Comparison of ENCODE assay signal across 11 mouse cellular contexts in the genomic region with DNA sequence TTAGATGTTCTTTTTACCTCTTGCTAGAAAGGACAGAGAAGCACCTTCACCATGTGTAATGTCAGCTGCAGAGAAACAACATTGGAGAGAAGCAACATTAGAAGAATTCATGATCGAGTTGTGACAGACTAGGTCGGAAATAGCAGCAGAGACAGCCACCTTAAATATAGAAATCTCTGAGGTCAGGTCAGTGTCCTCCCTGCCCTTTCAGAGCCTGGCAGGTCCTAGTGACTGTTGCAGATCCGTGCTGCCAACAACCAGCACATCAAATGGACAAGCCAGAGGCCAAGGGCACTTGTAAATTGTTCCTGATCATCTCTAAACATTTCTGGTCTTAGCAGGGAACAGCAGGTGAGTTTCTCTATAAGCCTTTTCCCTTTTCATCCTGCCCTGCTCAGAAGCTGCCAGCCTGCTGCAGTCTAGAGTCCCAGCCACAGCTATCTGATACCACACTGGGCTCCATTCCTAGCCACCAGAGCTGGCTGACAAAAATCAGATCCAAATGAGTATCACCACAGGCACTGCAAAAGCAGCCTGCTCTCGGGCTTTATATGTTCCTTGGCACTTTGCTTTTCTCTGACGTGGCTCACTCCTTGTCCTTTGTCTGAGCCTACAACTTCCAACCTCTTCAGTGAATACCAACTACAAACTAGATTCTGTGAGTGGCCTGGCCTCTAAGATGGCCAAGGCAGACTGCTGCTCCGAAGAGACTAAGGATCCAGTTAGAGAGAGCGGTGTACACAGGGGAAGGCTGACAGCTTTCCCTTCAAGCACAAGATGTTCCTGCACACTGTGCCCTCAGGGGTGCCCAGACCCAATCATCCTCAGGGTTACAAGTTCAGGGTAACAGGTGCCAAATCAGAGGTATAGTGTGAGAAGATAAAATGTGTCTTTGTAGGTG.
DNase-seq lines count a peak whose midpoint lies in the region; ATAC-seq lines count a peak whose summit lies in the region.
"Had no signal": no experiment of that assay in that cellular context is flagged by ENCODE, and none has a peak within 500 bp of the region (broad histone marks: within the 10 kb centered on the region; RNA-seq: fewer than 3 reads in every experiment).

No protein-coding gene starts in this region.

- no peaks in the 10 kb centered on the region for H3K27me3 ChIP-seq in midbrain, embryonic 11.5 days (ENCODE audit: control insufficient read depth, insufficient read depth, low read length)
- H3K27me3 ChIP-seq in kidney, embryonic 15.5 days = no peaks in the 10 kb centered on the region
- H3K27me3 ChIP-seq: liver, embryonic 13.5 days had no signal

- no peak overlapping the region; the same call in 1 of the 2 replicates for H3K27ac ChIP-seq in midbrain, embryonic 11.5 days (ENCODE audit: low read depth, low read length)
- H3K27ac ChIP-seq in kidney, embryonic 15.5 days = no peak overlapping the region
- H3K27ac ChIP-seq: kidney, postnatal 0 days; liver, embryonic 13.5 days had no signal

- no peaks in the 10 kb centered on the region for H3K36me3 ChIP-seq in midbrain, embryonic 11.5 days (ENCODE audit: control insufficient read depth, insufficient read depth, low read length)
- no peaks in the 10 kb centered on the region for H3K36me3 ChIP-seq in kidney, embryonic 15.5 days
- H3K36me3 ChIP-seq: liver, embryonic 13.5 days had no signal

- H3K4me3 ChIP-seq in midbrain, embryonic 11.5 days (ENCODE audit: low read depth, low read length) = no peak overlapping the region
- H3K4me3 ChIP-seq in kidney, embryonic 15.5 days (replicated peaks) = no peak overlapping the region
- H3K4me3 ChIP-seq: liver, embryonic 13.5 days had no signal

- no peak overlapping the region for H3K9ac ChIP-seq in midbrain, embryonic 11.5 days (ENCODE audit: low read length)
- no peak overlapping the region for H3K9ac ChIP-seq in kidney, embryonic 15.5 days
- H3K9ac ChIP-seq: liver, embryonic 13.5 days had no signal

- no peaks in the 10 kb centered on the region for H3K9me3 ChIP-seq in midbrain, embryonic 11.5 days (ENCODE audit: control insufficient read depth, low read length)
- H3K9me3 ChIP-seq in kidney, embryonic 15.5 days (replicated peaks) = no peaks in the 10 kb centered on the region
- H3K9me3 ChIP-seq: liver, embryonic 13.5 days had no signal

- peak; percentile 86 for ATAC-seq in frontal cortex, adult (ENCODE audit: low TSS enrichment)
- peak; percentile 71 for ATAC-seq in midbrain, embryonic 11.5 days (ENCODE audit: low FRiP score)
- ATAC-seq in kidney, embryonic 15.5 days (replicated peaks; ENCODE audit: low FRiP score) = no peak

- peaks cover 14% of the 10 kb centered on the region; the same call in 1 of the 2 replicates for H3K4me1 ChIP-seq in midbrain, embryonic 11.5 days (ENCODE audit: control insufficient read depth, insufficient read depth, low read length)
- H3K4me1 ChIP-seq in kidney, embryonic 15.5 days = no peaks in the 10 kb centered on the region
- H3K4me1 ChIP-seq: liver, embryonic 13.5 days had no signal

- no peak for DNase-seq in frontal cortex, postnatal 25 days (ENCODE audit: low spot score in 2 of 2)
- DNase-seq in brain, adult 2 months (ENCODE audit: low read depth, low spot score) = peak; percentile 33
- DNase-seq in gastrocnemius, postnatal 10 days = peak; percentile 32
- DNase-seq in midbrain, embryonic 11.5 days (ENCODE audit: low spot score, missing footprints) = peak; percentile 89
- no peak for DNase-seq in lung, postnatal 14 days
- no peak for DNase-seq in thymus, adult 18-20 months
- DNase-seq: B cell, adult 2 months; liver, embryonic 13.5 days had no signal

- WGBS in midbrain, embryonic 11.5 days = 54% methylated on average over 7 of the region's 7 CpGs
- WGBS in kidney, embryonic 15.5 days = 67% methylated on average over 7 of the region's 7 CpGs

- H3K4me2 ChIP-seq in midbrain, embryonic 11.5 days = no peak overlapping the region
- no peak overlapping the region for H3K4me2 ChIP-seq in kidney, embryonic 15.5 days
- H3K4me2 ChIP-seq: liver, embryonic 13.5 days had no signal

Comparison
In these comparisons a context has a peak if more than half of its experiments do, and no peak if none do; other contexts are left out.
1. DNase-seq: peak in brain, adult 2 months (single experiment), gastrocnemius, postnatal 10 days (single experiment) and midbrain, embryonic 11.5 days (single experiment); none in frontal cortex, postnatal 25 days (0 of 2), lung, postnatal 14 days (single experiment) and thymus, adult 18-20 months (0 of 2).